Mouse (Mus musculus): ENCODE measurements at regions not wholly inside any gene's neighbourhood (a gene's known extent, or its start where the extent isn't known, plus 50 kb on each side); places are given as distances from the start of the nearest gene placed in this dataset.

- H3K27me3 ChIP-seq (ENCODE audit: control insufficient read depth, insufficient read depth, low read depth, low read length): no peaks in the 10 kb centered on the region
- no peak overlapping the region for H3K4me2 ChIP-seq (ENCODE audit: low read length)
- H3K9me3 ChIP-seq (replicated peaks; ENCODE audit: control insufficient read depth, low read length, poor library complexity, severe bottlenecking): no peaks in the 10 kb centered on the region; the same call in 1 of the 2 replicates
- no peak for ATAC-seq
- H3K27ac ChIP-seq (ENCODE audit: low read length): no peak overlapping the region
- no peaks in the 10 kb centered on the region for H3K36me3 ChIP-seq (ENCODE audit: control insufficient read depth, insufficient read depth, low read length)
- H3K4me1 ChIP-seq (ENCODE audit: control insufficient read depth, insufficient read depth, low read length): no peaks in the 10 kb centered on the region
- H3K9ac ChIP-seq (ENCODE audit: low read depth, low read length): no peak overlapping the region
- no peak overlapping the region for H3K4me3 ChIP-seq (ENCODE audit: low read depth, low read length)
Observed at GRCm38 (mm10) chr2:3957491-3957890, 60.0 kb upstream of the Frmd4a start.

DNA sequence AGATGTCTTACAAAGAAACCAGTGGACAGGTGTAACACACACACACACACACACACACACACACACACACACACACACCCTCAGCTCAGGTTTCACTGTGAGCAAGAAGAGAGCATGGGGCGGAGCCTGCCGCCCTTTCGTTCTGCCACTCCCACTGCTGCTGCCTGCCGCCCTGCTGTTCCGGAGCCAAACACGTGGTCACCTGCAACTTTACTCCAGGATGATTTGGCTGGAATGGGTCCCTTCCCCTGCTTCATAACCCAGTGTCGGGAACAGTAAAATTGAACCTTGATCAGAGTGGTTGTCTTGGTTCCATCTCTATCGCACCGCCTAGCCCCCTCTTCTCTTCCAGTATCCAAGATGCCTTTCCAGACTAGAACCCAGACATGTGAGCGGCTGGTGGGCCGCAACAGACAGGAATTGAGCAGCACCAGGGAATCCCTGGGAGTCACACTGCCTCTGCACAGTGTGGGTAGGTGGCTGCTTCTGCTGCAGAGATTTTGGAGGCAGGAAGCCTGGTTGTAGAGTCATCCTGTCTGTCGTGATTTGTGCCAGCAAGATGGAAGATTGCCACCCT is 59.4 kb upstream of the Frmd4a start:
- no peaks in the 10 kb centered on the region for H3K36me3 ChIP-seq (ENCODE audit: control insufficient read depth, insufficient read depth, low read length)
- no peaks in the 10 kb centered on the region for H3K4me1 ChIP-seq (ENCODE audit: control insufficient read depth, insufficient read depth, low read length)
- peak; percentile 48; the same call in 1 of the 2 replicates for ATAC-seq
- no peak overlapping the region for H3K4me3 ChIP-seq (ENCODE audit: low read depth, low read length)
- no peaks in the 10 kb centered on the region; the same call in 1 of the 2 replicates for H3K9me3 ChIP-seq (replicated peaks; ENCODE audit: control insufficient read depth, low read length, poor library complexity, severe bottlenecking)
- peak overlapping the region; percentile 15; the same call in 1 of the 2 replicates for H3K27ac ChIP-seq (ENCODE audit: low read length)
- peak overlapping the region; percentile 19 for H3K4me2 ChIP-seq (ENCODE audit: low read length)
- no peak overlapping the region for H3K9ac ChIP-seq (ENCODE audit: low read depth, low read length)
- no peaks in the 10 kb centered on the region for H3K27me3 ChIP-seq (ENCODE audit: control insufficient read depth, insufficient read depth, low read depth, low read length)
- WGBS: 25% methylated on average over 12 of the region's 12 CpGs

GRCm38 (mm10) chr2:3958711-3959110 is 58.8 kb upstream of the Frmd4a start:
- Histone ChIP-seq H3K36me3 (ENCODE audit: control insufficient read depth, insufficient read depth, low read length) (no peaks in the 10 kb centered on the region), H3K4me1 (ENCODE audit: control insufficient read depth, insufficient read depth, low read length) (no peaks in the 10 kb centered on the region), H3K4me3 (ENCODE audit: low read depth, low read length) (no peak overlapping the region), H3K27ac (ENCODE audit: low read length) (no peak overlapping the region; the same call in 1 of the 2 replicates), H3K27me3 (ENCODE audit: control insufficient read depth, insufficient read depth, low read depth, low read length) (no peaks in the 10 kb centered on the region), H3K9ac (ENCODE audit: low read depth, low read length) (no peak overlapping the region), H3K9me3 (replicated peaks; ENCODE audit: control insufficient read depth, low read length, poor library complexity, severe bottlenecking) (no peaks in the 10 kb centered on the region; the same call in 1 of the 2 replicates), H3K4me2 (ENCODE audit: low read length) (no peak overlapping the region)
- ATAC-seq: no peak
- WGBS: 71% methylated on average over 4 of the region's 4 CpGs

GRCm38 (mm10) chr2:3959181-3959580 is 58.3 kb upstream of the Frmd4a start:
- 78% methylated on average over 1 of the region's 1 CpGs for WGBS
- Histone ChIP-seq H3K9ac (ENCODE audit: low read depth, low read length) (no peak overlapping the region), H3K27me3 (ENCODE audit: control insufficient read depth, insufficient read depth, low read depth, low read length) (no peaks in the 10 kb centered on the region), H3K4me1 (ENCODE audit: control insufficient read depth, insufficient read depth, low read length) (no peaks in the 10 kb centered on the region), H3K27ac (ENCODE audit: low read length) (no peak overlapping the region), H3K9me3 (replicated peaks; ENCODE audit: control insufficient read depth, low read length, poor library complexity, severe bottlenecking) (peaks cover under 1% of the 10 kb centered on the region), H3K4me3 (ENCODE audit: low read depth, low read length) (no peak overlapping the region), H3K36me3 (ENCODE audit: control insufficient read depth, insufficient read depth, low read length) (no peaks in the 10 kb centered on the region), H3K4me2 (ENCODE audit: low read length) (no peak overlapping the region)
- 0 out of 2 replicates have a peak, but pooled peaks have one; percentile 17 for ATAC-seq

DNA sequence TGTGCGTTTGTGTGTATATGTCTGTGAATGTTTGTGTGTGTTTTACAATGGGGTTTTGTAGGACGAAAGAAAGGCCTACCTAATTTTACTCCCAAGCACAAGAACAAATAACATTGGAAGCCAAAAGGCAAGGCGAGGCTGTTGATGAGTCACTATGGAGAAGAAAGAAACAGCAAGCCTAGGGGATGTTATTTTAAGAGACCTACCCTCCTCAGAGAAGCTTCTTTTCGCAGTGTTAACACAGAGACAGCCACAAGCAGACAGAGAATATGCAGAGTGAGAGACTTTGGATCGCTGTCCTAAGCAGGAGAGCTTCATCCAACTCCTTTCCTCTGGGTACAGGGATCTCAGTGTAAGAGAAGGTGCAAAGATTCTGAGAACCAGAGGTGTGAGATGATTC is 57.3 kb upstream of the Frmd4a start:
- no peak overlapping the region for H3K27ac ChIP-seq (ENCODE audit: low read length)
- no peaks in the 10 kb centered on the region for H3K4me1 ChIP-seq (ENCODE audit: control insufficient read depth, insufficient read depth, low read length)
- no peaks in the 10 kb centered on the region for H3K36me3 ChIP-seq (ENCODE audit: control insufficient read depth, insufficient read depth, low read length)
- H3K4me3 ChIP-seq (ENCODE audit: low read depth, low read length): no peak overlapping the region
- no peak for ATAC-seq
- no peaks in the 10 kb centered on the region for H3K27me3 ChIP-seq (ENCODE audit: control insufficient read depth, insufficient read depth, low read depth, low read length)
- H3K9ac ChIP-seq (ENCODE audit: low read depth, low read length): no peak overlapping the region
- H3K4me2 ChIP-seq (ENCODE audit: low read length): no peak overlapping the region
- peaks cover 4% of the 10 kb centered on the region for H3K9me3 ChIP-seq (replicated peaks; ENCODE audit: control insufficient read depth, low read length, poor library complexity, severe bottlenecking)
- WGBS: 84% methylated on average over 5 of the region's 5 CpGs

- H3K9ac ChIP-seq (ENCODE audit: low read depth, low read length): no peak overlapping the region
- 89% methylated on average over 4 of the region's 4 CpGs for WGBS
- no peak overlapping the region for H3K4me2 ChIP-seq (ENCODE audit: low read length)
- no peaks in the 10 kb centered on the region for H3K27me3 ChIP-seq (ENCODE audit: control insufficient read depth, insufficient read depth, low read depth, low read length)
- no peak overlapping the region for H3K27ac ChIP-seq (ENCODE audit: low read length)
- H3K4me1 ChIP-seq (ENCODE audit: control insufficient read depth, insufficient read depth, low read length): no peaks in the 10 kb centered on the region
- ATAC-seq: peak; percentile 100
- no peaks in the 10 kb centered on the region for H3K36me3 ChIP-seq (ENCODE audit: control insufficient read depth, insufficient read depth, low read length)
- H3K4me3 ChIP-seq (ENCODE audit: low read depth, low read length): no peak overlapping the region
- H3K9me3 ChIP-seq (replicated peaks; ENCODE audit: control insufficient read depth, low read length, poor library complexity, severe bottlenecking): peaks cover 4% of the 10 kb centered on the region; the same call in 1 of the 2 replicates
Observed at GRCm38 (mm10) chr2:3964351-3964750, 53.2 kb upstream of the Frmd4a start.

Data from midbrain, embryonic 16.5 days (tissue).